Mouse (Mus musculus) hindbrain, embryonic 14.5 days (tissue): ENCODE results near the gene Hsdl1. TPM values are rescaled to one million over a fixed set of nuclear protein-coding genes. Genes with fewer than 3 reads are reported as not detected.

ENCODE experiments used
- ATAC-seq: fragments of 200-750 bp; cut with Nextera tagmentation; 2 replicates; pipeline ENCODE4 v1.8.0; 2017; ENCODE audit warnings: moderate number of reproducible peaks, mild to moderate bottlenecking, moderate TSS enrichment, moderate library complexity; ENCODE audit not compliant: low FRiP score
- DNase-seq: peaks from one replicate; pipeline ENCODE4 v3.0.0-alpha.2; 2015; ENCODE audit warnings: low spot score
- H3K27ac ChIP-seq: fragments of 300-500 bp; sonication (generic); 2 replicates; pipeline ENCODE4 v1.5.1; 2014; ENCODE audit warnings: mild to moderate bottlenecking, moderate library complexity
- H3K27me3 ChIP-seq: fragments of 300-500 bp; sonication (generic); 2 replicates; pipeline ENCODE4 v1.6.1; 2014; ENCODE audit warnings: mild to moderate bottlenecking, low read length, mixed read lengths; ENCODE audit not compliant: control insufficient read depth, insufficient read depth
- H3K36me3 ChIP-seq: fragments of 300-500 bp; sonication (generic); replicated peaks from 2 replicates; pipeline ENCODE4 v1.6.1; 2014; ENCODE audit not compliant: control insufficient read depth, insufficient read depth
- H3K4me1 ChIP-seq: fragments of 300-500 bp; sonication (generic); replicated peaks from 2 replicates; pipeline ENCODE4 v1.6.1; 2014; ENCODE audit warnings: antibody characterized with exemption, low read length, mixed read lengths; ENCODE audit not compliant: control insufficient read depth, insufficient read depth
- H3K4me2 ChIP-seq: fragments of 300-500 bp; sonication (generic); replicated peaks from 2 replicates; pipeline ENCODE4 v1.6.1; 2014; ENCODE audit warnings: mild to moderate bottlenecking, moderate library complexity
- H3K4me3 ChIP-seq: fragments of 300-500 bp; sonication (generic); replicated peaks from 2 replicates; pipeline ENCODE4 v1.5.1; 2014; ENCODE audit warnings: mild to moderate bottlenecking, low read length
- H3K9ac ChIP-seq: fragments of 300-500 bp; sonication (generic); 2 replicates; pipeline ENCODE4 v1.6.1; 2014
- H3K9me3 ChIP-seq: fragments of 300-500 bp; sonication (generic); 2 replicates; pipeline ENCODE4 v1.6.1; 2016; ENCODE audit warnings: low read length; ENCODE audit not compliant: control insufficient read depth
- WGBS: fragments of 180-500 bp; shearing (Covaris S2); extraction: QIAGEN DNeasy Blood & Tissue Kit; methylation state at CpG from one replicate; pipeline ENCODE4 v1.1.7; 2014; 5-methylcytosine and 5-hydroxymethylcytosine counted together
- polyA plus RNA-seq: library from polyadenylated mRNA; unstranded; fragments of >200 nt; fragmentation: Nextera tagmentation; extraction: Ambion mirVana; gene quantifications from 2 replicates; pipeline ENCODE4 v1.2.1, GENCODE M21; 2014

The Hsdl1 gene
- polyA plus RNA-seq = 163 and 182 TPM in 2 replicates

DNA sequence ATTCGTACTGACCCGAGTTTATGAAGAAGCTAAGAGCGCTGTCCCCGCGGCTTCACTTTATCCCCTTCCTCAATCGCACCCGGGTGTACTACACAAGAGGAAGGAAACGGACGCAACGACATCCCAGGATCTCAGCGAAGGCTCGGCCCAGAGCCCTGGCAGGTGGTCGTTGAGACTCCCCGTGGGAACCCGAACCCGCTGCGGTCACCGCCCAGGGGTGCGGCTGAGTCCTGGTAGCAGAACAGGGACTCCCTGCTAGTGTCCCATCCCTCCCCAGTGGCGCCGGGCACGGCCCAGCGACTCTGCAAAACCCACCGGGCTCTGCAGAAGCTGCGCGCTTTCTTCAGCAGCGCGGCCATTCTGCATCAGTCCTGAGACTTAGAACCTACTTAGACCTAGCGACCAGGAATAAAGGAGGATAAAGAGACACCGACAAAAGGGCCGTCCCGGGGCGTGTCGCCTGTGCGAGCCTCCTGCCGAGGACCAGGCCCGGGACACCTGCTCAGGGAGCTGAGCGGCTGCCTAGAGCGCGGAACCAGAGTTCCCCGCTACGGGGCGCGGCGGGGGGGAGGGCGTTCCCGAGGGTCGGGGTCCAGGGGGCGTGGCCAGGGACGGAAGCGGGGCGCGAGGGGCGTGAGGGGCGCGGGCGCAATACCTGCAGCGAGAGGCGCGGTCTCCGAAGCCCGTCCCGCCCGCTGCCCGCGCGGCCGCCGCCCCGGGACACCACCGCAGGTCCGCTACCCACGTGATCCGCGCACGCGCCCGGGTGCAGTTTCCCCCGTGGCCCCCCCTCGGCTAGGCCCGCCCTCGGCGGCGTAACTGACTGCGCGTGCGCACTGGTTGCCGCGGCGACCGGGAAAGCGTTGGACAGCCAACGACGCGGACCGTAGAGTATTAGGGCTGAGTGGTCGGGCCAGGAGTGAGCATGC lies at the start of gene Hsdl1, which contains the start of gene Dnaaf1:
TSS of gene Hsdl1 (minus strand) at position 747 of the 929 bp plus-strand sequence.
TSS of gene Dnaaf1 (plus strand) at position 799 of the 929 bp plus-strand sequence.
- no peaks in the 10 kb centered on the region for H3K9me3 ChIP-seq
- peak within 1 kb of the TSS; percentile 58 for H3K4me3 ChIP-seq
- H3K36me3 ChIP-seq = no peaks in the 10 kb centered on the region
- peaks cover 14% of the 10 kb centered on the region for H3K4me1 ChIP-seq
- H3K9ac ChIP-seq = peak within 1 kb of the TSS; percentile 71
- WGBS = under 1% methylated on average over 91 of the region's 97 CpGs
- peak within 1 kb of the TSS; percentile 69 for H3K4me2 ChIP-seq
- peak; percentile 88 for ATAC-seq
- H3K27me3 ChIP-seq = 0 out of 2 replicates have a peak, but pooled peaks cover 6% of the 10 kb centered on the region
- H3K27ac ChIP-seq = peak within 1 kb of the TSS; percentile 72
- peak; percentile 93 for DNase-seq

DNA sequence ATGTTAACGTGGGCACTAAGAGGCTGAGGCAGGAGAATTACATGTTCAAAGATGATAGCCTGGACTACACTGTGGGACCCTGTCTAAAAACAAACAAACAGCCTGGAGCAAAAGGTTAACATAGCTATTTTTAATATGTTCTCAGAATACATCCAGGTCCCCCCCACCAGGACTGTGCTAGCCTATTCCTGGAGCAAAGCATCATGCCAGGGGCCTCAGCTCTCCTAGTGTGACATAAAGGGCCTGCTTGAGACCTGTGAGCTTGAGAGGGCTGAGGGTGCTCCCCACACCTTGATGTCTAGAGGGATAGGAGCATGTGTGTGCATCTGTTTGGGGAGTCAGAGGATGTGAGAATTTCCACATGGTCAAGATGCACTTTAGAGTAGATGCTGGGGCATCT lies 48.8 kb upstream of the Hsdl1 start:
- Histone ChIP-seq H3K4me1 (no peaks in the 10 kb centered on the region), H3K9me3 (no peaks in the 10 kb centered on the region), H3K27ac (no peak overlapping the region), H3K4me2 (no peak overlapping the region), H3K9ac (no peak overlapping the region), H3K27me3 (no peaks in the 10 kb centered on the region), H3K4me3 (no peak overlapping the region), H3K36me3 (no peaks in the 10 kb centered on the region)
- WGBS = 91% methylated on average over 1 of the region's 1 CpGs
- ATAC-seq (no peak), DNase-seq (no peak)

DNA sequence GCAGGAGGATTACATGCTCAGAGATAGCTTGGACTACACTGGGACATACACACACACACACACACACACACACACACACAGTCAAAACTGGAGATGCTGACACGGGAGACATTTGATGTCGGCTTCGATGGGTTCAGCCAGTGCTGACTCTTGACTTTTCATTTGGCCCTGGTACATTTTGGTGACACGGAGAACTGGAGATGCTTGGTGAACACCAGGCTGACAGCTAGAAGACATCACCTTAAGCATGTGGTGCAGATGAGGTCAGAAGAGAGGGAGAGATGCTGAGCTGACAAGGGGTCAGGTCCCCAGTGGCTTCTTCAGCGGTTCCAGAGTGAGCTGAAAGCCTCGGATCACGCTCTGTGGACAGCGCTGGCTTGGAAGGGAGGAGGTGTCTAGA lies 48.1 kb upstream of the Hsdl1 start:
- Histone ChIP-seq H3K27ac (no peak overlapping the region), H3K27me3 (no peaks in the 10 kb centered on the region), H3K4me2 (no peak overlapping the region), H3K4me3 (no peak overlapping the region), H3K9ac (no peak overlapping the region), H3K4me1 (no peaks in the 10 kb centered on the region), H3K36me3 (no peaks in the 10 kb centered on the region), H3K9me3 (no peaks in the 10 kb centered on the region)
- 82% methylated on average over 8 of the region's 8 CpGs for WGBS
- DNase-seq (no peak), ATAC-seq (no peak)

DNA sequence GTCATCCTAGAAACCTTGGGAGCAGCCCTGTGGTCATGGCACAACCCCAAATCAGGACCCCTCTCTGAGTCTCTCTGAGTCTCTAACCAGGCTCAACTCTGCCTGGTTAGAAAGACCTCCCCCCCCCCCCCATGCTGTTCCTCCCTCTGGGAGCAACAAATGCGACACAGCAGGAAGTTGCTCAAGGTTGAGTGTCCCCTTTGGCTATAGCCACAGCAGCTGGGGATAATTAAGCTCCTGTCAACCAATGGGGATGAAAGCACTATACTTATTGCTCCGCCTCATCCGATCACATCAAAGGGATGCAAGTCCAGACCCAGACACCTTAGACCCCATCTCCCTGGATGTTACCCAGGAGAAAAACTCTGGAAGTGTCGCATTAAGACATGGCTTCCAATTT lies 47.6 kb upstream of the Hsdl1 start:
- WGBS = 62% methylated on average over 4 of the region's 4 CpGs
- no peaks in the 10 kb centered on the region for H3K9me3 ChIP-seq
- H3K9ac ChIP-seq = no peak overlapping the region
- no peaks in the 10 kb centered on the region for H3K36me3 ChIP-seq
- H3K27ac ChIP-seq = no peak overlapping the region
- DNase-seq (no peak), ATAC-seq (no peak)
- no peak overlapping the region for H3K4me3 ChIP-seq
- no peaks in the 10 kb centered on the region for H3K4me1 ChIP-seq
- no peaks in the 10 kb centered on the region for H3K27me3 ChIP-seq
- H3K4me2 ChIP-seq = no peak overlapping the region

DNA sequence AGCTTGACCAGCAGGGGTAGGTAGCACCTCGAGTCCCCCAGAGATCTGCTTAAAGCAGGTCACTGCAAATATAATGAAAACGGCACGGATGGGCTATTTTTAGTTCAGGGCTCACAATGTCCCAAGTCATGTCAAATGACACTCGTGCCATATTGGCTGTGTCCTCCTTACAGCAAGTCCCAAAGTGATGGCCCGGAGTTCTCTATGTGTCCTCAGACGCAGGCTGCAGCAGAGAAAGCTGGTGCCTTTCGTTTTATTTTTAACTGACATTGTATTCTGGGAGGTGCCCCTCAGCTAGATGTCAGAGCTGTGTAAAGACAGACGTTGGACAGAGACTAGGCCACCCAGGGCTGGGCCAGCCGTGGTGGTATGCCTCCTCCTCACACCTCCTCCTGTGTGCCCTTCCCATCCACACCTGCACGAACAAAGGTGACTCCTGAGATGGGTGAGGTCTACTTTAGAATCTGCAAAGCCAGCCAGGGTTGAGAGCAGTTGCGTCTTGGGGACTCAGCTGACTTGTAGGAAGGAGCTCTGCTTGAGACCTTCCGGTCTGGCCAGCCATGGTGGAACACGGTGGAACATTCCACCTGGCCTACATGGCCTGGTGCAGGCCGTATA lies 46.0 kb upstream of the Hsdl1 start:
- Histone ChIP-seq H3K4me2 (no peak overlapping the region), H3K4me1 (no peaks in the 10 kb centered on the region), H3K36me3 (no peaks in the 10 kb centered on the region), H3K9ac (no peak overlapping the region), H3K27me3 (no peaks in the 10 kb centered on the region), H3K9me3 (no peaks in the 10 kb centered on the region), H3K4me3 (no peak overlapping the region), H3K27ac (no peak overlapping the region)
- 90% methylated on average over 14 of the region's 14 CpGs for WGBS
- ATAC-seq (no peak), DNase-seq (no peak)

DNA sequence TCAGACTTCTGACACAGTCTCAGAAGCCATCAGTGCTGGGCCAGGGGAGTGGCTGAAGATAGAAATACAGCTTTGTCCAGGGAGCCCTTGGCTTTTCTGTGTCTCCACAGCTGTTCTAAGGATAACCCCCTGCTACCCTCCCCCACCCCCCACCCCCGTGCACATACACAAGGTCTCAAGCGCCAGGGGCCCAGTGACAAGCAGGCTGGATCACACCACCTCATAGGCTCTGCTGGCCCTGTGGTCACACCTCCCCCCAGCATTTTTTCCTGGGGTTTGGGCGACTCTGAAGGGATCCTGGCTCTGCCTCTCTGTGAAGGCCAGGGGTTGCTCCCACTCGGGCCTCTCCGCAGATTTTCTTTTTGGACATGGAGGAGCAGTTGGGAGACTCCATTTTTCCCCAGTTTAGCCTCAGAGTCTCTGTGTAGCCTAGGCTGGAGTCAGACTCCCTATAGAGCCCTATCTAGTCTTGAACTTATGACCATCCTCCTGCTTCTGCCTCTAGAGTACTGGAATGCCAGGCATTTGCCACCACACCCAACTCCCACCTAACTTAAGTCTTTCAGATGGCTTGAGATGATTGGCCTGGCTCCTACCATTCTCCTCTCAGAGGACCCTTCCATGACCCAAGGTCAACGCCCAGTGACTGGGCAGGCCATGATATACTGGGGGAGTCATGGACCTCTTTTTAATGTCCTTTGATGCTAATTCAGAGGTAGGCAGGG lies 45.3 kb upstream of the Hsdl1 start:
- ATAC-seq = no peak

DNA sequence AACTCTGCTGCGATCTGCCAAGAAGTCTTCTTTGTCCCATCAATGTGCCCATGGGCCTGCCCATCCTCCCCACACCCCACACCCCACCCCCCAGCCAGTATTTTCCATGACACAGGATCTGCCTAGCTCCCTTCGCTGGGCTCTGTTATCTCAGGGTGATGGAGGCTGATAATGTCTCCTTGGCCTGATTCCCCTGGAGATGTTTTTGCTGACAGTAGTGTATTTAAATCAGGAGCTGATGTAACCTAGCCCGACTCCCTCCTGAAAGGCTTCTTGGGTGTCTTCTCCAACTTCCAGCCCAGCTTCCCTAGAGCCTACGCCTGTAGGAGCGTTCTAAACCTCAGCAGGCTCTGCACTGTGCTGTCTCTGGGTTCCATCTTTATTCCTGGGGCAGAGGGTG lies 43.9 kb upstream of the Hsdl1 start:
- no peaks in the 10 kb centered on the region for H3K4me1 ChIP-seq
- H3K9ac ChIP-seq = no peak overlapping the region
- 73% methylated on average over 5 of the region's 5 CpGs for WGBS
- ATAC-seq = no peak
- no peaks in the 10 kb centered on the region for H3K27me3 ChIP-seq
- no peaks in the 10 kb centered on the region for H3K36me3 ChIP-seq
- DNase-seq = no peak
- H3K27ac ChIP-seq = no peak overlapping the region
- H3K9me3 ChIP-seq = no peaks in the 10 kb centered on the region
- no peak overlapping the region for H3K4me2 ChIP-seq
- H3K4me3 ChIP-seq = no peak overlapping the region

More for the DNA sequence above, 45.3 kb upstream of the Hsdl1 start:
- H3K9ac ChIP-seq = no peak overlapping the region
- H3K4me3 ChIP-seq = no peak overlapping the region
- no peak for DNase-seq
- H3K27ac ChIP-seq = no peak overlapping the region
- H3K9me3 ChIP-seq = no peaks in the 10 kb centered on the region
- no peak overlapping the region for H3K4me2 ChIP-seq
- H3K27me3 ChIP-seq = no peaks in the 10 kb centered on the region
- H3K36me3 ChIP-seq = no peaks in the 10 kb centered on the region
- H3K4me1 ChIP-seq = no peaks in the 10 kb centered on the region
- 70% methylated on average over 6 of the region's 6 CpGs for WGBS

DNA sequence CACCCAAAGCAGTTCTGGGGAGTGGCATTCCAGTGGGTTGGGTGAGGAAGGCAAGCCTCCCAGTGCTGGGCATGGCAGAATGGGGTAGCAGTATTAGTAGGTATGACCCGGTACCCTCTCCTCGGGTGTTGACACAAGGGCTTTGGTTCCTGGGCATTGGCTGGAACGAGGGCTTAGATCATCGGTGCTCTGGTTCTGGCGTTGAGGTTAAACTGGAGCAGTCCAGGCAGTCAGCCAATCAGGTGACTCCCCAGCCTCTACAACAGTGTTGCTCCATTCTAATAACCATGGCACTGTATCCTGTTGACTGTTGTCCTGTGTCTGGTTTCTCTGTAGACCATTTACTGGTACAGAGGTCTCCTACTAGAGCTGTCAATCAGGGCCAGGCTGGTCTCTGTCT lies 42.6 kb upstream of the Hsdl1 start:
- 95% methylated on average over 5 of the region's 5 CpGs for WGBS
- DNase-seq (no peak), ATAC-seq (no peak)

DNA sequence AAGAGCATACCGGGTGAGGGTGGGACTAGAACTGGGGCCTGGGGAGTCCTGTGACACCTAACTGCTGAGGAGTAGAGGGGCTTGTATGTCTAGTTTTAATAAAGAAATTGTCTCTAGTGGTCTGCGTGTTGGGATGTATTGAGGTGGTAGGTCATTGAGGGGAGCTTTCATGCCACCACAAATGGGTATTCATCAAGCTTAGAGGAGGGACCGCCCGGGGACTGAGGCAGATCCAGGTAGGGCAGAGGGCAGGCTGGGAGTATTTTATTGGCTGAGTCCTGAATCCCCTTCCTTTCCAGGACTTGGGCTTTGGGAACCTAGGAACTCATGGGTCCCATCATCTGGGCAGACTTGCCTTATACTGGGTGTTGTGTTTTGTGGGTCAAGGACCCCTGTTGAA lies 41.8 kb upstream of the Hsdl1 start:
- Histone ChIP-seq H3K4me3 (no peak overlapping the region), H3K36me3 (no peaks in the 10 kb centered on the region), H3K9me3 (no peaks in the 10 kb centered on the region), H3K27ac (no peak overlapping the region), H3K4me2 (no peak overlapping the region), H3K4me1 (no peaks in the 10 kb centered on the region), H3K27me3 (no peaks in the 10 kb centered on the region), H3K9ac (no peak overlapping the region)
- no peak for ATAC-seq
- WGBS = 88% methylated on average over 4 of the region's 4 CpGs
- DNase-seq = no peak

More for the DNA sequence above, 42.6 kb upstream of the Hsdl1 start:
- Histone ChIP-seq H3K27me3 (no peaks in the 10 kb centered on the region), H3K9ac (no peak overlapping the region), H3K36me3 (no peaks in the 10 kb centered on the region), H3K27ac (no peak overlapping the region), H3K4me2 (no peak overlapping the region), H3K9me3 (no peaks in the 10 kb centered on the region), H3K4me3 (no peak overlapping the region), H3K4me1 (no peaks in the 10 kb centered on the region)
